Mouse (Mus musculus) intestine, embryonic 14.5 days (tissue): ENCODE data around the gene Padi3. TPM values are rescaled to one million over a fixed set of nuclear protein-coding genes. Genes with fewer than 3 reads are reported as not detected.

Experiments used
- ATAC-seq: fragments of 200-750 bp; cut with Nextera tagmentation; replicated peaks from 2 replicates; pipeline ENCODE4 v1.8.0; 2017; ENCODE audit warnings: low read depth, moderate number of reproducible peaks, moderate TSS enrichment, moderate library complexity; ENCODE audit not compliant: low FRiP score, low TSS enrichment
- DNase-seq: peaks from one replicate; pipeline ENCODE4 v3.0.0-alpha.2; 2018; ENCODE audit warnings: low spot score
- H3K27ac ChIP-seq: fragments of 300-500 bp; sonication (generic); 2 replicates; pipeline ENCODE4 v1.5.1; 2014; ENCODE audit warnings: low read depth, mild to moderate bottlenecking, control low read depth
- H3K27me3 ChIP-seq: fragments of 300-500 bp; sonication (generic); replicated peaks from 2 replicates; pipeline ENCODE4 v1.6.1; 2014; ENCODE audit warnings: low read length, control low read depth; ENCODE audit not compliant: control insufficient read depth, insufficient read depth
- H3K36me3 ChIP-seq: fragments of 300-500 bp; sonication (generic); 2 replicates; pipeline ENCODE4 v1.6.1; 2014; ENCODE audit warnings: low read length, control low read depth; ENCODE audit not compliant: control insufficient read depth, insufficient read depth
- H3K4me1 ChIP-seq: fragments of 300-500 bp; sonication (generic); replicated peaks from 2 replicates; pipeline ENCODE4 v1.6.1; 2014; ENCODE audit warnings: low read length, control low read depth, mixed read lengths; ENCODE audit not compliant: control insufficient read depth, insufficient read depth
- H3K4me2 ChIP-seq: fragments of 300-500 bp; sonication (generic); 2 replicates; pipeline ENCODE4 v1.6.1; 2014; ENCODE audit warnings: low read length
- H3K4me3 ChIP-seq: fragments of 300-500 bp; sonication (generic); 2 replicates; pipeline ENCODE4 v1.5.1; 2014; ENCODE audit warnings: low read depth, low read length, control low read depth, mixed read lengths
- H3K9ac ChIP-seq: fragments of 300-500 bp; sonication (generic); 2 replicates; pipeline ENCODE4 v1.6.1; 2014; ENCODE audit warnings: mild to moderate bottlenecking, low read length
- H3K9me3 ChIP-seq: fragments of 300-500 bp; sonication (generic); 2 replicates; pipeline ENCODE4 v1.6.1; 2016; ENCODE audit warnings: low read length, control low read depth; ENCODE audit not compliant: control insufficient read depth
- WGBS: fragments of 180-500 bp; shearing (Covaris S2); extraction: QIAGEN DNeasy Blood & Tissue Kit; methylation state at CpG from one replicate; pipeline ENCODE4 v1.1.7; 2014; 5-methylcytosine and 5-hydroxymethylcytosine counted together
- polyA plus RNA-seq: library from polyadenylated mRNA; unstranded; fragments of >200 nt; fragmentation: Nextera tagmentation; extraction: Ambion mirVana; gene quantifications from 2 replicates; pipeline ENCODE4 v1.2.1, GENCODE M21; 2014

Gene Padi3
- polyA plus RNA-seq, 1 experiment from 2014 or later = not detected

DNA sequence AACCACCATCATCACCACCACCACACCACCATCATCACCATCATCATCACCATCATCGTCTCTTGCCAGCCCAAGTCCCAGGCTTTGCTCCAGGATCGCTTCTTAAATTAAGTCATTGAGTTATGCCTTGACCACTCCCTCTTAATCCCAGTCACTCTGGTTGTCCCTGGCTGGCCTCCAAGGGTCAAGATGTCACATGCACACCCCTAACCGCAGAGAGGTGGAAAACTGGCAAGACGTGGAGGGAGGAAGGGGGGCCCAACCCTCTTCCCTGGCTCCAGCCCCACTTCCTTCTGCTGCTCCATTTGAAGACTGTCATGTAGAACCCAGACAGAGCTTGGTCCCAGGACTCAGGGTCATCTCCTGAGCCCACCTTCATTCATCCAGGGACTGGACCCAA, 34.5 kb upstream of the Padi3 start:
- no peak for ATAC-seq
- H3K36me3 ChIP-seq = no peaks in the 10 kb centered on the region
- no peaks in the 10 kb centered on the region for H3K4me1 ChIP-seq
- H3K27ac ChIP-seq = no peak overlapping the region
- no peak for DNase-seq
- H3K27me3 ChIP-seq = no peaks in the 10 kb centered on the region
- 62% methylated on average over 4 of the region's 4 CpGs for WGBS
- no peak overlapping the region for H3K9ac ChIP-seq
- H3K9me3 ChIP-seq = no peaks in the 10 kb centered on the region
- no peak overlapping the region for H3K4me2 ChIP-seq
- no peak overlapping the region for H3K4me3 ChIP-seq

DNA sequence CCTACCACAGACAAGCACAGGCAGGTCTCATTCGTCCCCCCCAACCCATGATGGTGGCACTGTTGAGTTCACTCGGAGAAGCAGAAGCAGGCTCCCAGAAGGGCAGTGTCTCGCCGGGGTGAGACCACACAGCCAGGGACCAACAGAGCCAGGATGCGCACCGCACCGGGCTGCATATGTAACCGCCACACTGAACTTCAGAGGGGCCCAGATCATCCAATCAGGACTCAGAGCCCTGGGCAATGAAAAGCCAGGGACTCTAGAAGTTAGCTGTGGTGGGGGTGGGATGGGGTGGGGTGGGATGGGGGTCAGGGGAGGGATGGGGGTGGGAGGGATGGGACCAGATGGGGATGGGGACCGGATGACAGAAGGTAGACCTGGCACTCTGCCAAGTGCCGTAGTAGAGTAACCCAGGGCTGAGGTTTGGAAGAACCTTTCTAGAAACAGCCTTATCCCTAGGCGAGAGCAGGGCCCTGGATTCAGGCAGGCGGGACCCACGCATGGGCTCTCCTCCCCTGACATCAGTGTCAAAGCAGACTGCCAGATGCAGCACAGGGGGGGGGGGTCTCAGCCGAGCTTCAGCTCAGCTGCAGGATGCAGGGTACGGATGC, 33.3 kb upstream of the Padi3 start:
- DNase-seq = no peak
- no peaks in the 10 kb centered on the region for H3K4me1 ChIP-seq
- H3K36me3 ChIP-seq = no peaks in the 10 kb centered on the region
- H3K4me3 ChIP-seq = no peak overlapping the region
- 60% methylated on average over 15 of the region's 15 CpGs for WGBS
- H3K4me2 ChIP-seq = no peak overlapping the region
- no peak overlapping the region for H3K27ac ChIP-seq
- no peaks in the 10 kb centered on the region for H3K27me3 ChIP-seq
- H3K9ac ChIP-seq = no peak overlapping the region
- no peaks in the 10 kb centered on the region for H3K9me3 ChIP-seq
- ATAC-seq = no peak

DNA sequence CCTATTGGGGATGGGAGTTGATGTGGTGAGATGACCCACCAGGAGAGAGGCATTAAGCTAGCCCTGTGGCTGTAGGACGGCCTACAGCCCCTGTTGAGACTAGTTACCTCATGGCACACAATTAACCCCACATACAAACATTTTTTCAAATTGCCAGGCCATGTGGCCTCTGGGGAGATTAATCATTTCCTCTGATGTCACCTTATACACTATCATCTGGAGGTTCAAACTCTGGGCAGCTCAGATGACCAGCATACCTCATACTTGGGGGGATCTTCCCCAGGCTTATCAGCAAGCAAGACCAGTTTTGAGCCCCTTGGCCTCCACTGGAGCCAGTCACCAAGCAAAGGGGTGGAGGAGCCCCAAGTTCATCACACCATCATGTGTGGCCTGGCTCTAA, 32.5 kb upstream of the Padi3 start:
- no peak overlapping the region for H3K4me3 ChIP-seq
- WGBS = 74% methylated on average over 1 of the region's 1 CpGs
- ATAC-seq = no peak

DNA sequence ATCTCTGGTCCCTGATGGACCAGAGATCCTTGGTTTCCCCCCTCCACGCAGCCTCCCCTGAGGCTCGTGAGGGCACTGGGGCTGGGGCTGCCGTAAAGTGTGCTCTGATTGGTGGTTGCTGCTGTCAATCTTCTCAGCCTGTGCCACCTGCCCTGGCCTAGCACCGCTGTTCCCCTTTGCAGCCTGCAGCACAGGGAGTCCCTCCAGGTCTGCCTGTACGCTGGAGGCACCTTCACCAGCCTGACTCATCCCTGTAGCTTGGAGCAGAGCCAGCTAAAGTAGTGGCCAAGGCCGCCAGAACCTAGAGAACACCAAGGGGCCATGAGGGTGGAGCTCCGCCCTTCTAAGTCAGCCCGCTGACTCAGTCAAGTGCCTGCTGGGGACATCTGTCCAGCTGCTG, 27.4 kb upstream of the Padi3 start:
- H3K27me3 ChIP-seq = no peaks in the 10 kb centered on the region
- H3K9ac ChIP-seq = no peak overlapping the region
- H3K36me3 ChIP-seq = no peaks in the 10 kb centered on the region
- ATAC-seq (peak; percentile 69), DNase-seq (peak; percentile 70)
- no peaks in the 10 kb centered on the region for H3K4me1 ChIP-seq
- 17% methylated on average over 8 of the region's 8 CpGs for WGBS
- no peak overlapping the region for H3K27ac ChIP-seq
- no peak overlapping the region; the same call in 1 of the 2 replicates for H3K4me2 ChIP-seq
- H3K9me3 ChIP-seq = no peaks in the 10 kb centered on the region
- H3K4me3 ChIP-seq = no peak overlapping the region

More for the DNA sequence above, 32.5 kb upstream of the Padi3 start:
- Histone ChIP-seq H3K4me1 (no peaks in the 10 kb centered on the region), H3K4me2 (no peak overlapping the region), H3K9ac (no peak overlapping the region), H3K27me3 (no peaks in the 10 kb centered on the region), H3K9me3 (no peaks in the 10 kb centered on the region), H3K36me3 (no peaks in the 10 kb centered on the region), H3K27ac (no peak overlapping the region)
- no peak for DNase-seq

DNA sequence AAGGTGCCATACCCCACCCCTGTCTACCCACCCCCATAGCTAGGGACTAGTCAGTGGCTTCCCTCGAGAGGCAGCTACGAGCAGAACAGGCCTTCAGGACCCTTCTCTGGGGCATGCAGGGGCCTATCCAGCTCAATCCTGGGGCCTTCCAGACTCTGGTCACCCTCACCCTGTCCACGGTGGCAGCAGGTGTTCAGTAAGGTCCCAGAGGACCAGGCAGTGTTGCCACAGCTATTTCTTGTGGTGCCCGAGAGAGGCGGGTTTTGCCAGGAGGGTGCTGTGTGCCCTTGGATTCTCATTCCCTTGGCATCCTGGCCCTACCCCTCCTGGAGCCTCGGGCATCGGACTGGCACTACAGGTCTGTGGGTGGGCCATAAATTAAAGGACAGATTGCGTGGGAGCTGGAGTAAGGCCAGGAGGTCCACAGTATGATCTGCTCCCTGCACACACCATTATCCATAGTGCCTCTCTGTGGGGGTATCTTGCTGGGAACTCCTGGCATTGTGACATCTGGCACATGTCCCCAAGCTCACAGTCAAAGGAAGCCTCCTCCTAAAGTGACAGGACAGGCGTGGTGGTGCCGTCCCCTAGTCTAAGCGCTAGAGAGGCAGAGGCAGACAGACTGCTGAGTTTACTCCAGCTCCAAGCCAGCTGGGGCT, 25.9 kb upstream of the Padi3 start:
- WGBS = 69% methylated on average over 11 of the region's 11 CpGs
- Histone ChIP-seq H3K27me3 (no peaks in the 10 kb centered on the region), H3K27ac (no peak overlapping the region), H3K4me2 (no peak overlapping the region), H3K4me1 (no peaks in the 10 kb centered on the region), H3K4me3 (no peak overlapping the region), H3K9me3 (no peaks in the 10 kb centered on the region), H3K36me3 (no peaks in the 10 kb centered on the region), H3K9ac (no peak overlapping the region)
- no peak for ATAC-seq
- DNase-seq = no peak

DNA sequence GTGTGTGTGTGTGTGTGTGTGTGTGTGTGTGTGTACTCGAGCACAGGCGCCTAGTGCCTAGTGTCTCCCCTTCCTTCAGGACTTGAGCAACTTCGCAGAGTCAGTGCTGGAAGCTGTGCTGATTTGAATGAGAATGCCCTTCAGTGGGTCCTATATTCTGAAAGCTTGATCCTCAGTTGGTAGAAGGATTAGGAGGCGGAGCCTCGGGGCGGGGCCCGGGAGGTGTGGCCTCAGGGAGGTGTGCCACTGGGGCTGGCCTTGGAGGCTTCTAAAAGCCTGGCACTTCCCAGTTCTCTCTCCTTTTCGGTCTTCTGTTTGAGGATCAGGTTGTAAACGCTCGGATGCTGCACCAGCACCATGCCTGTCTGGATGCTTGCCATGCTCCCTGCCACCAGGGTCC, 25.2 kb upstream of the Padi3 start:
- no peak overlapping the region for H3K27ac ChIP-seq
- H3K9ac ChIP-seq = no peak overlapping the region
- H3K4me3 ChIP-seq = no peak overlapping the region
- peak; percentile 75 for DNase-seq
- no peaks in the 10 kb centered on the region for H3K9me3 ChIP-seq
- whole genome bisulfite sequencing = 4% methylated on average over 10 of the region's 10 CpGs
- no peaks in the 10 kb centered on the region for H3K36me3 ChIP-seq
- H3K4me1 ChIP-seq = no peaks in the 10 kb centered on the region
- no peak overlapping the region for H3K4me2 ChIP-seq
- 0 out of 2 replicates have a peak, but pooled peaks have one; percentile 49 for ATAC-seq
- H3K27me3 ChIP-seq = no peaks in the 10 kb centered on the region

DNA sequence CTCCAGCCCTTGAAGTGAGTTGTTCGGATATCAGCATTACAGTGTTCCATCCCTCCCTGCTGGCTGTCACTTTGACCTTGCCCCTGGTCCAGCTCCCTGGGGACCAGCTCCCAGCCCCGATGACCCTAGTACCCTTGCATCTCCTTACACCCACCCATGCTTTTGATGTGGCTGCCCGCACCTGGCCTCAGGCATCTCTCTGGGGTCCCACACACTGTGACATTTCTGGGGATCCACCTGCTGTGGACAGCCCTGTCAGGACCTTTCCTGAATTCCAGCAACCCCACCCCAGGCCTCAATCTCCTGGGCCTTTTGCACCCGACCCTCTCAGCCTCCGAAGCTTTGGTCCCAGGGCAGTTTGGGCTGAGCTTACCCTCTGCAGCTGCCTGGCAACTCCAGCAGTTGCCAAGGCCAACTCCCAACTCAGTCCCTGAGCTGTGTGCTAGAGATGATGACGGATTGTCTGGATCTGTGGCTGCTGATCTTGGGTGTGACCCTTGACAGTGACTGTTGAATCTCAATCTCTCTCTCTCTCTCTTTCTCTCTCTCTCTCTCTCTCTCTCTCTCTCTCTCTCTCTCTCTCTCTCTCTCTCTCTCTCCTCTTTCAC, 24.0 kb upstream of the Padi3 start:
- H3K27me3 ChIP-seq = no peaks in the 10 kb centered on the region
- DNase-seq = no peak
- no peak overlapping the region for H3K9ac ChIP-seq
- H3K9me3 ChIP-seq = no peaks in the 10 kb centered on the region
- H3K27ac ChIP-seq = no peak overlapping the region
- H3K4me2 ChIP-seq = no peak overlapping the region
- H3K4me1 ChIP-seq = no peaks in the 10 kb centered on the region
- no peak for ATAC-seq
- 62% methylated on average over 6 of the region's 6 CpGs for WGBS
- no peak overlapping the region for H3K4me3 ChIP-seq
- H3K36me3 ChIP-seq = no peaks in the 10 kb centered on the region

DNA sequence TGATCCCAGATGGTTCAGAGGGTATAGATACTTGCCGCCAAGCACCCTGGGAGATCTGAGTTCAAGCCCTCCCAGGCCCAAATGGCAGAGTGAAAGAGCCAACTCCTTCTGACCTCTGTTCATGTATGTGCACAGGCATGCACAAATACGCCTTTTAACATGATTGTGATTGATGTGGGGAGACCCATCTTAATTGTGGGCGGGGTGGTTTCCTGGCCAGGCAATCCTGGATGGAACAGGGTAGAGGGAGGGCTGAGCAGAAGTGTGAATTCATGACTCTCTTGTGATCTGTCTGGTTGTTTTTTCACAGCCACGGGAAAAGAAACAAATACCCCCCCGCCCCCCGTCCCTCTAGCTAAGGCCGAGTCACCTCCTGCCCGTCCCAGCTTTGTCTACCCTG, 22.4 kb upstream of the Padi3 start:
- Histone ChIP-seq H3K27me3 (no peaks in the 10 kb centered on the region), H3K27ac (no peak overlapping the region), H3K4me2 (no peak overlapping the region), H3K9ac (no peak overlapping the region), H3K4me1 (no peaks in the 10 kb centered on the region), H3K9me3 (no peaks in the 10 kb centered on the region), H3K4me3 (no peak overlapping the region), H3K36me3 (no peaks in the 10 kb centered on the region)
- 44% methylated on average over 8 of the region's 8 CpGs for WGBS
- ATAC-seq (no peak), DNase-seq (no peak)

DNA sequence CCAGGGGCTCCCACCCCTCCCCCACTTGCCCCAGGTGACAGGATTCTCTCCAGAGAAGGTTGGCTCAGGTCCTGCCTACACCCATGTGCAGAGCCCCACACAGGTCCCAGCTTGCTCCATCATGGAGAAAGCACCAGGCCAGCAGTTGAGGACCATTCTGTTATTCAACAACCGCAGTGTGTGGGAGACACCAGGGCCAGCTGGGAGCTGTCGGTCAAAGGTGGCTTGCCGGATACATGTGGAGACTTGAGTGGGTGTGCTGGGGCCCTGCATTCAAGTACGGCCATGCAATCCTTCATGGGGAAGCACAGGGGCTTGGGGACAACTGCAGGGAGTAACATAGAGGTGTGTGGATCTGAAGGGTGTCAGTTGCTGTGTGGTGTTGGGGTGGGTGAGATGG, 21.4 kb upstream of the Padi3 start:
- Histone ChIP-seq H3K27ac (no peak overlapping the region), H3K9me3 (no peaks in the 10 kb centered on the region), H3K9ac (no peak overlapping the region), H3K4me1 (no peaks in the 10 kb centered on the region), H3K4me3 (no peak overlapping the region), H3K4me2 (no peak overlapping the region), H3K36me3 (no peaks in the 10 kb centered on the region), H3K27me3 (no peaks in the 10 kb centered on the region)
- DNase-seq (no peak), ATAC-seq (no peak)
- WGBS = 74% methylated on average over 4 of the region's 4 CpGs
